Mouse (Mus musculus): ENCODE results near the gene Hlx. TPM values are rescaled to one million over a fixed set of nuclear protein-coding genes. Genes with fewer than 3 reads are reported as not detected.

Hlx gene
- polyA plus RNA-seq, 1 experiment from 2014 or later: 18.5 TPM

- peaks cover 6% of the 10 kb centered on the region; the same call in 1 of the 2 replicates for H3K4me1 ChIP-seq
- no peak for ATAC-seq (replicated peaks; ENCODE audit: low FRiP score)
Observed at GRCm38 (mm10) chr1:184695451-184695850, 37.0 kb downstream of the Hlx start.

GRCm38 (mm10) chr1:184692204-184692904 lies 40.1 kb downstream of the Hlx start:
- Histone ChIP-seq H3K4me3 (replicated peaks) (no peak overlapping the region), H3K4me1 (peaks cover 8% of the 10 kb centered on the region; the same call in 1 of the 2 replicates), H3K4me2 (no peak overlapping the region), H3K36me3 (no peaks in the 10 kb centered on the region), H3K27me3 (peaks cover 35% of the 10 kb centered on the region), H3K9me3 (replicated peaks) (no peaks in the 10 kb centered on the region), H3K27ac (no peak overlapping the region), H3K9ac (no peak overlapping the region)
- 20% methylated on average over 10 of the region's 10 CpGs for WGBS
- no peak for ATAC-seq (replicated peaks; ENCODE audit: low FRiP score)

More at GRCm38 (mm10) chr1:184695451-184695850, 37.0 kb downstream of the Hlx start:
- 76% methylated on average over 2 of the region's 2 CpGs for WGBS
- Histone ChIP-seq H3K4me3 (replicated peaks) (no peak overlapping the region), H3K36me3 (no peaks in the 10 kb centered on the region), H3K4me2 (no peak overlapping the region), H3K9ac (no peak overlapping the region), H3K9me3 (replicated peaks) (no peaks in the 10 kb centered on the region), H3K27me3 (peaks cover 13% of the 10 kb centered on the region; the same call in 1 of the 2 replicates), H3K27ac (no peak overlapping the region)

- no peak overlapping the region for H3K4me2 ChIP-seq
- ATAC-seq (replicated peaks; ENCODE audit: low FRiP score): no peak
- H3K27ac ChIP-seq: no peak overlapping the region
- H3K9ac ChIP-seq: no peak overlapping the region
- H3K27me3 ChIP-seq: peaks cover 41% of the 10 kb centered on the region
- H3K36me3 ChIP-seq: no peaks in the 10 kb centered on the region
- no peaks in the 10 kb centered on the region for H3K9me3 ChIP-seq (replicated peaks)
- no peak overlapping the region for H3K4me3 ChIP-seq (replicated peaks)
- WGBS: 83% methylated on average over 8 of the region's 8 CpGs
- peaks cover 8% of the 10 kb centered on the region; the same call in 1 of the 2 replicates for H3K4me1 ChIP-seq
Observed at GRCm38 (mm10) chr1:184691240-184691639, 41.2 kb downstream of the Hlx start.

- WGBS: 32% methylated on average over 7 of the region's 7 CpGs
- H3K4me1 ChIP-seq: peaks cover 8% of the 10 kb centered on the region; the same call in 1 of the 2 replicates
- no peaks in the 10 kb centered on the region for H3K36me3 ChIP-seq
- no peaks in the 10 kb centered on the region for H3K9me3 ChIP-seq (replicated peaks)
- H3K4me3 ChIP-seq (replicated peaks): no peak overlapping the region
- no peak for ATAC-seq (replicated peaks; ENCODE audit: low FRiP score)
- peaks cover 42% of the 10 kb centered on the region for H3K27me3 ChIP-seq
- H3K27ac ChIP-seq: no peak overlapping the region
- H3K9ac ChIP-seq: no peak overlapping the region
- H3K4me2 ChIP-seq: no peak overlapping the region
Observed at GRCm38 (mm10) chr1:184688026-184688425, 44.4 kb downstream of the Hlx start.

DNA sequence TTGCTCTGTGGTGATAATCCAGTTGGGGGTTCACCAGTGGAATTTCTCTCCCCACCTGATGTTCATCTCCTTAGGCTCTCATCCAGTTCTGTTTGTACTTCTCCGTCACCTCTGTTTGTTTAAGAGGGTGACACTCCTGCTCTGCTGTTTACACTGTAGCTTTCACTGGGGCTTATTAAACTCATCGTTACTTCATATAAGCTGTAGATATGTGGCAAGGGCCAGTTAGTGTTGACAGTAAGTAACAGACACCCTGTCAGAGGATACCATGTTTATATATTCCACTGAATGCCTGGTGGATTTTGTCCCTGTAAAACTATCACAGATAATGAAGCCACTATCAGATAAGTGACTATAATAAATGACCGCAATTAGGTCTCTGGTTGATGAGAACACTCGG lies 44.9 kb downstream of the Hlx start:
- WGBS: 22% methylated on average over 4 of the region's 4 CpGs

DNA sequence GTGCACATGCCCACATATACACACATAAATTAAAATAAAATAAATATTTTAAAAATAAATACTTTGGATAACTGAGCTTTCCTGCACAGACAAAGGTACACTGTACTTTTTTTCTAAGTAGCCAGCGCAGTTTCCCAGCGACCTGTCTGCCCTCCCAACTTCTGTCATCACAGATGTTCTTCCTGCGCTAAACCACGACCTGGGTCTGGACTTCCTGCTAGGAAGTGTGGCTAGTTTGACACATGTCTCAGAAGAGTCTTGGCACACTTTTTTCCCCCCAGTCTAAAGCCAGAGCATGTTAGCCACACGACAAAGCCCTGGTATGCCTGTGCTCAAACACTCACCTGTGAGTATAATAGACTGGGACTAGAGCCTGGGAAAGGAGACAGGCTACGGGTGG lies 48.9 kb downstream of the Hlx start:
- Histone ChIP-seq H3K9me3 (replicated peaks) (no peaks in the 10 kb centered on the region), H3K27me3 (peaks cover 34% of the 10 kb centered on the region), H3K4me1 (0 out of 2 replicates have a peak, but pooled peaks cover 2% of the 10 kb centered on the region), H3K27ac (no peak overlapping the region), H3K36me3 (no peaks in the 10 kb centered on the region), H3K4me2 (no peak overlapping the region), H3K9ac (no peak overlapping the region), H3K4me3 (replicated peaks) (no peak overlapping the region)
- ATAC-seq (replicated peaks; ENCODE audit: low FRiP score): no peak
- WGBS: 64% methylated on average over 6 of the region's 6 CpGs

More for the DNA sequence above, 44.9 kb downstream of the Hlx start:
- no peak overlapping the region for H3K9ac ChIP-seq
- no peak overlapping the region for H3K27ac ChIP-seq
- H3K4me3 ChIP-seq (replicated peaks): no peak overlapping the region
- ATAC-seq (replicated peaks; ENCODE audit: low FRiP score): no peak
- H3K36me3 ChIP-seq: no peaks in the 10 kb centered on the region
- peaks cover 5% of the 10 kb centered on the region; the same call in 1 of the 2 replicates for H3K4me1 ChIP-seq
- H3K27me3 ChIP-seq: peaks cover 41% of the 10 kb centered on the region
- H3K4me2 ChIP-seq: no peak overlapping the region
- no peaks in the 10 kb centered on the region for H3K9me3 ChIP-seq (replicated peaks)

DNA sequence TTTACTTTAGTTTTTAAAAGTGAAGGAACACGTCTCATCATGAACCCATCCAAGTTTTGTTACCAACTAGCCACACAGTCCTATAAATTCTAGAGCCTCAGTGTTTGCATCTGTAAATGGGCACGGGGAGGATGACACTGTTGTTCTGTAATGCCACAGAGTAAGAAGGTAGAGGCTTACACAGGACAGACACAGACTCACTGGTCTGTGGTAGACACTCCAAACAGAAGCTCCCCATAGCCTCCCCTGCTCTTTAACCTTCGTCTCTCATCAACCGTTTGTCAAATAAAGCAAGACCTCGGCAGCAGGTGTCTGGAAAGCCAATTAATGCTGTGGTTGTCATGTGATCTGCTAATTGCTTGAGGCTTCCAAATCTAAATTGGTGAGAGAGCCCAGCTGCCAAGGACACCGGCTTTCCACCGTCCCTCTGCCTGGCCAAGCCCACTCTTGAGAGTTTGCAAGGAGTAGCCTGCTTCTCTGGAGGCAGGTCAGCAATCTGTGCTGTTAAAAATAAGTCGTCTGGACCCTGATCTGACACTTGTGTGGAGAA lies 52.9 kb downstream of the Hlx start:
- 55% methylated on average over 8 of the region's 8 CpGs for WGBS
- Histone ChIP-seq H3K9me3 (replicated peaks) (no peaks in the 10 kb centered on the region), H3K27me3 (peaks cover 39% of the 10 kb centered on the region), H3K4me2 (no peak overlapping the region), H3K4me1 (peaks cover 8% of the 10 kb centered on the region), H3K36me3 (no peaks in the 10 kb centered on the region), H3K27ac (no peak overlapping the region), H3K9ac (no peak overlapping the region), H3K4me3 (replicated peaks) (no peak overlapping the region)
- peak; percentile 54 for ATAC-seq (replicated peaks; ENCODE audit: low FRiP score)

DNA sequence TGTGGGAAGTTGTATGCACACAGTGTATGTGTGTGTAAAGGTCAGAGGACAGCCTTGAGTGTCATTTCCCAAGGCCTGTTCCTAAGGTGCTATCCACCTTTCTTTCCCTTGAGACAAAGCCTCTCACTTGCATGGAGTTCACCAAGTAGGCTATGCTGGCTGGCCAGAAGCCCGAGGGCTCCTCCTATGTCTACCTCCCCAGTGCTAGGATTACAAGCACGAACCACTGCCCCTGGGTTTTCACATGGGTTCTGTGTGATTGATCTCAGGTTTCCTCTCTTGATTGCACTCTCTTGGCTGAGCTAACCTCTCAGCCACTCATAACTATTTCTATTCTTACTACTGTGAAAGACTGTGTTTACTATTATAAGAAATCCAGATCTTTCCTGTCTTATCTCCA lies 54.8 kb downstream of the Hlx start:
- Histone ChIP-seq H3K36me3 (no peaks in the 10 kb centered on the region), H3K4me3 (replicated peaks) (no peak overlapping the region), H3K9me3 (replicated peaks) (no peaks in the 10 kb centered on the region), H3K27ac (no peak overlapping the region), H3K27me3 (peaks cover 41% of the 10 kb centered on the region), H3K4me1 (peaks cover 8% of the 10 kb centered on the region), H3K9ac (no peak overlapping the region), H3K4me2 (no peak overlapping the region)
- no peak for ATAC-seq (replicated peaks; ENCODE audit: low FRiP score)
- 28% methylated on average over 2 of the region's 2 CpGs for WGBS

Other genes starting within 250 kb of the Hlx start
- 0.30 and 0.61 TPM in 2 replicates for gene Marc1, start 78.7 kb upstream of the Hlx start, polyA plus RNA-seq (2015; fragmentation: Nextera tagmentation; extraction: Ambion mirVana)
- gene Marc2, start 113.8 kb upstream of the Hlx start, polyA plus RNA-seq (2015; fragmentation: Nextera tagmentation; extraction: Ambion mirVana): 185 and 196 TPM in 2 replicates
- gene C130074G19Rik, start 150.6 kb upstream of the Hlx start, polyA plus RNA-seq (2015; fragmentation: Nextera tagmentation; extraction: Ambion mirVana): 2.3 and 2.7 TPM in 2 replicates

All from kidney, embryonic 15.5 days (tissue).